Mouse (Mus musculus) granulocyte monocyte progenitor cell, adult 5-6 weeks (primary cell): ENCODE data around the gene Mta3. TPM values are rescaled to one million over a fixed set of nuclear protein-coding genes. Genes with fewer than 3 reads are reported as not detected.
A peak's percentile ranks its signal among the peaks of the same experiment; 100 is the strongest.

Experiments used
- ATAC-seq: replicated peaks from 2 replicates; pipeline ENCODE4 v1.8.0; 2016; ENCODE audit warnings: mild to moderate bottlenecking, moderate TSS enrichment, inconsistent platforms; ENCODE audit not compliant: poor library complexity, severe bottlenecking
- total RNA-seq, 2 experiments: library from RNA; stranded (forward) in 1 of 2; stranded (reverse) in 1 of 2; fragments of 200-712, 200-1000 nt in 1 of 2; fragments of >200 nt in 1 of 2; fragmentation: Nextera tagmentation in 1 of 2; gene quantifications; 2 replicates each; pipeline ENCODE4 v1.2.3; 2014 to 2017

Gene Mta3
- total RNA-seq, 2 experiments from 2014 or later = 21.1 to 21.3 TPM

GRCm38 (mm10) chr17:83805078-83805477, 99.1 kb downstream of the Mta3 start:
- no peak for ATAC-seq

DNA sequence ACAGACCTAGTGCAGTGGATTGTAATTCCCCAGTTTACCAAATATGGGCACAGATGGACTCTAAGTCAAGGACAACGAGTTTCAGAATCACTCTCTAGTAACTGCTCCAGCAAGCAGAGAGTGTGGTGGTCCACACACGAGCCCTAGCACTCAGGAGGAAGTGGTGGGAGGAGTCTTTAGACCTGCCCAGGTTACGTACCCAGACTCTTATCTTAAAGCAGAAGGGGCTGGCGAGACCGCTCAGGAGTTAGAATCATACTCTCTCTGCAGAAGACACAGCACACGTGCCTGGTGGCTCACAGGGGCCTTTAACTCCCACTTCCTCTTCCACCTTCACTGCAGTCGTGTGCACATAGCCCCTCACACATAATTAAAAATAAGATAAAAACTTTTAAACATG, 101.4 kb downstream of the Mta3 start:
- peak; percentile 83 for ATAC-seq

GRCm38 (mm10) chr17:83807778-83808398, 101.9 kb downstream of the Mta3 start:
- ATAC-seq = peak; percentile 27

DNA sequence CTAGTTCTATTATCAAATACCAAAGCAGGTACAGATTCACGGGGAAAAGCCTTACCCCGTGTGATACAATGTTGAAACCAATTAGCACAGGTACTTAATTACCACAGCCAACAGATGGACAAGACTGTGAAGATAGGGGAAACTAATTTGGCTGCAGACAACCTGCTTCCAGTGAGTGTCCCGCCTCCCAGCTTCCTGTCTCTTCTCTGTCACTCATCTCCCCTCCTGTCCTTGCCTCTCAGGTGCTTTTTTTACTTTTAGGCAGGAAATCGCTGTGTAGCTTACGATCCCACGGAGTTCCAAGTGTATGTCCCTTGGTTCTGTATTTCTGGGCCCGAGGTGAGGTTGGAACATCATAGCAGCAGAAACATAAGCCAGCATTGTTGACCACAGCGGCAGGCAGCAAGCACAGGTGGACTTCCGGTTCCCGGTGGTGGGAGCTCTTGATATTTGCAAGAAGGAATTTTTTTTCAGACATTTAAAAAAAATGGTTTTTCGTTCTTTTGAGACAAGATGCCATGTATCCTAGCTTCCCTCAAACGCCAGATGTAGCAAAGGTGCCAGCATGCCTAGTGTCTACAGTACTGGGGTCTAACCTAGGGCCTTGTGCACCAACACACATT, 102.6 kb downstream of the Mta3 start:
- ATAC-seq = no peak

GRCm38 (mm10) chr17:83809197-83809829, 103.3 kb downstream of the Mta3 start:
- ATAC-seq = no peak

DNA sequence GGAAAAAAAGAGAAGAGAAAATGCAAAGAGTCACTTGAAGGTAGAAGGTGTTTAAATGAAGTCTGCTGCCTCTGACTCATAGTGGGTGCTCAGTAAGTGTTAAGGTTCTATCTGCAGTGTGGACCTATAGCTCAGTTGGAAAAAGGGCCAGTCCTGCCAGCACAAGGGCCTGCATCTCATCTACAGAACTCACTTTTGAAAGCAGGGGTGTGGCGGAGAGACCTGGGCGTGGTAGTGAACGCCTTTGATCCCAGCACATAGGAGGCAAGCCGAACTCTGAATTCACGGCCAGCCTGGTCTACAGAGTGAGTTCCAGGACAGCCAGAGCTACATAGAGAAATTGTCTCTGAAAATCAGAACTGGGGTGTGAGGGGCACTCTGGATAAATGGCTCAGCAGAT, 104.3 kb downstream of the Mta3 start:
- ATAC-seq = no peak

DNA sequence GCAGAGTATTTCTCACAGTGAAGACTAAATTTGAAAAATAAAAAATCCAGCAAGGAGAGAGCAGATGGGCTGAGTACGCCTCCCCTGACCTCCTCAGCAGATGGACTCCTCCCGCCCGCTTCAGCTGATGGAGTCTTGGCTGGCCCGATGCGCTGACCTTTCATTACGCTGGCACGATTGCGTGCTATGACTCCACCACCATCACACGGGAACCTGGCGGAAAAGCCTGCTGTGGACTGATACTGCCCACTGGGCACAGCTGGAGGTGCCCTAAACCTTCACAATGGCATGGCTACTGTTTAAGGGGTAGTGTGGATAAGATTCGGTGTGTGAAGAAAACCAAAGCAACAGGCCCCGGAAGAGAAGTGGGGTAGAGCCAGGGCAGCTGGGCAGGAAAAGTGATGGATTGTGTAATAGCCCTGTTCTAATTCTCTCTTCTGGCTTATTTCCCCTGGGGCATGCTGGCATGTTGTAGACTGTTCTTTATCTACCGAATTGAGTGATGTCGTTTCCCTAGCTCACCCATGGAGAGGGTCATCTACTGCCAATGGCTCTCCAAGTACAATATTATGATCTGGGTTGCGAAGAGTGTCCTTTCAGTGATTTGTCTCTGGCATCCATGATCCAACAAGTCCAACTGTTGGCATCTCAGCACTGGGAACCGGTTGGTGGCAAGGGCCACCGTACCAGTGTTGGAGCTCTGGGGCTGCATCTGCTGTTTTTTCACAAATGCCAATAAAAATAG, 106.4 kb downstream of the Mta3 start:
- ATAC-seq = peak; percentile 57

GRCm38 (mm10) chr17:83813050-83813449, 107.1 kb downstream of the Mta3 start:
- no peak for ATAC-seq

DNA sequence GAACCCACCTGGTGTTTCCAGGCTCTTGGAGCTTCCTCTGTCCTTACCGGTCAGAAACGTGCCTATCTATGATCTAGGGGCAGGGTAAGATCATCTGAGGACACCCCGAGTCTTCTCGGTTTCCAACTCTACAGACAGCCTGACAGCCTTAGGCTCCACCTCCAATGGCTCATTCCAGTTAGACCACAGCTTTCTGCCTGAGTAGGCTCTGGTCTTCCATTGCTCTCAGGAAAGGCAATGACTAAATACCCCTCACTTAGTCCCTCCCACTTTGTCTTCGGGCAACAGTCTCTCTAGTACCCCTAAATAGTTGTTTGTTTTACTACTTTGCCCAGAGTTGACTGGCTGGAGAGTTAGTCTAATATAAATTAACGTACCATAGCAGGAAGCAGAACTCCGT, 111.0 kb downstream of the Mta3 start:
- peak; percentile 61 for ATAC-seq

DNA sequence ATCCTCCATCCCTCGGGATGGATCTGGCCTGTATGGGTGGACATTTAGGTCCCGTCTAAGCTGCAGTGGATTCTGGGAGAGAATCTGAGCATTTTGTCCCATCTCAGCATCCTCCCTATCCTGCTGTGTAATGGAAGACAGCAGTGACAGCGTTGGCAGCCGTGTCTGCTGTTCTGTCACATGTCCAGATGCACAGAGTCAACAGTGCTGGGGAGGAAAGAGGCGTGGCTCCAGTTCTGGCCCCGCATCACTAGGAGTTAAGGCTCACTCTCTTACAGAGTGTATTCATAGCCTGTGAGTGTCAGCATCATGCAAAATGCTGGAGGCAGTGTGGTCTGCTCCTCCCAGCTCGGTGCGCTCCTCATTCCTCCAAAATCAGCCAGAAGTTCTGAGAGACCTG, 113.5 kb downstream of the Mta3 start:
- no peak for ATAC-seq

- no peak for ATAC-seq
Observed at GRCm38 (mm10) chr17:83820701-83821100, 114.7 kb downstream of the Mta3 start.

- no peak for ATAC-seq
Observed at GRCm38 (mm10) chr17:83821876-83822275, 115.9 kb downstream of the Mta3 start.

- peak; percentile 69 for ATAC-seq
Observed at GRCm38 (mm10) chr17:83823835-83824234, 117.9 kb downstream of the Mta3 start.

DNA sequence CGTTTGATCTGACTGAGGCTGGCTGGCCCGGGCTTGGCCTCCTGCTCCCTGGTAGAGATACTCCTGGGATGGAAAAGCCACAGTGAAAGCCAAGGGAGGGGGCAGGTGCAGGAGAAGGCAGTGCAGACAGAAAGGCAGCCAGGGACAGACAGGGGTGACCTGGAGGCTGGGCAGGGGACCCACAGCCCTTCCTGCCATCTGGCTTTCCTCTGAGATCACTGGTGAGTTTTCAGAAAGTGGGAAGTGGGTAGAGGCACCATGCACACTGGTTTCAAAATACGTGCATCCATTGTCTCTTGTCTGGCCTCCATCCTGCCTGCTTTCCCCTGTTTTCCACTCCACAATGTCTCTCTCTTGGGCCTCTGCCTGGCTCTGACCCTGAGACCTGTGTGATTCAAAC, 123.4 kb downstream of the Mta3 start:
- ATAC-seq = peak; percentile 64

DNA sequence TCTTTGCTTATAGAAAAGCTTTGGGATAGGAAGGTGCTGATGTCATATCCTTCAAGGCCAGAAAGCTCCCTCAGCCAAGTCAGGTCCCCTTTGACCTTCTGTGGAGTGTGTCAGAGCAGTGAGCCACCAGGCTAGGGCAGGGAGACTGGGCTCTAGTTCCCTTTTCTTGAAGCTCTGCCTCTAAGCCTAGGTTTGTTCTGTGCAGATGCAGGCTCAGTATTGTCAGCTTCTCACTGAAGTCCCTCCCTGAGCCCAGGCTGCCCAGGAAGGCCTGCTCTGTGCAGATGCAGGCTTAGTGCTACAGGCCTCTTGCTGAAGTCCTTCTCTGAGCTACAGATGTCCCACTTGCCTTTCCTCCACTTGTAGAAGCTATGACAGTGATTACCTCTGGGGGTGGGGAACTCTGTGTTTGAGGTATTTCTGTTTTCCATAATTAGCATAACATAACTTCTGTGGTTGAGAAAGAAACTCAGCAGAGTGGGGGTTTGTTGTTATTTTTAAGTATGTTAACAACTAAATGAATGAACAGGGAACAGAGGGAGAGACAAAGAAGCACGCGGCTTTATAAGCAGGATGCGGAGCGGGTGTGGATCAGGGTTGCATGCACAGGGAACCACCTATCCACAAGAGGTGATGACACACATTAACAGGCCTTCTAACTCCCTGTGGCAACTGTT, 124.8 kb downstream of the Mta3 start:
- ATAC-seq = peak; percentile 75

DNA sequence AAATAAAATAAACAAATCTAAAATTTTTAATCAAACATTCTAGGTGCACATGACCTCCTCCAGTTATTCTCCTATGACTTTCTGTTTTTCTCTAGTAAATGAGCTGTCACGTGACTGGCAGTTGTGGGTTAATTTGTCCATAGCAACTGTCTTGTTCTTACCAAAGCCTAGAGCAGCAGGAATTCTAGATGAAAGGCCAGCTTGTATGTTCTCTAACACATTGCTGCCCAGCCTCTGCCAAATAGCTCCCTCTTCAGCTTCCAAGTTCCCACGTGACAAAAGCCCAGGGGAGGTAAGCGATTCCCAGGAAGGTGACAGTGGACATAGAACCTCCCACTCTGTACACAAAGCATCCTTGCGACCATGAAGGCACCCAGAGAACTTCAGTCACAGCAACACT, 128.2 kb downstream of the Mta3 start:
- ATAC-seq = no peak

DNA sequence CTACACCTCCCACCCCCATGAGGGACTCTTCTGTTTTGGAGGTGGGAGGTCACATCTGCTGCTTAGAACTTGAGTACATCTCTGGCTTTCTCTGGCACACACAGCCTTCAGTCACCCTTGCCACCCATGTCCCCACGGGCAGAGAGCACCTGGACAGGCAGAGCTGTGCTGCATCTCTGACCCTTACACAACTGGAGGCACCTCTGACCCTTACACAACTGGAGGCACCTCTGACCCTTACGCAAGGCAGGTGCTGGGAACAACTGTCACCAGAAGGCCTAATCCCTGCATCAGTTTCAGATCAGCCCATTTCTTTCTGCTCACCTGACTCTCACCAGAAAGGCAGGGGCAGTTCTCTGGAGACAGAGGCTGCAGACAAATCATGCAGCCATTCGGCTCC, 130.1 kb downstream of the Mta3 start:
- no peak for ATAC-seq

DNA sequence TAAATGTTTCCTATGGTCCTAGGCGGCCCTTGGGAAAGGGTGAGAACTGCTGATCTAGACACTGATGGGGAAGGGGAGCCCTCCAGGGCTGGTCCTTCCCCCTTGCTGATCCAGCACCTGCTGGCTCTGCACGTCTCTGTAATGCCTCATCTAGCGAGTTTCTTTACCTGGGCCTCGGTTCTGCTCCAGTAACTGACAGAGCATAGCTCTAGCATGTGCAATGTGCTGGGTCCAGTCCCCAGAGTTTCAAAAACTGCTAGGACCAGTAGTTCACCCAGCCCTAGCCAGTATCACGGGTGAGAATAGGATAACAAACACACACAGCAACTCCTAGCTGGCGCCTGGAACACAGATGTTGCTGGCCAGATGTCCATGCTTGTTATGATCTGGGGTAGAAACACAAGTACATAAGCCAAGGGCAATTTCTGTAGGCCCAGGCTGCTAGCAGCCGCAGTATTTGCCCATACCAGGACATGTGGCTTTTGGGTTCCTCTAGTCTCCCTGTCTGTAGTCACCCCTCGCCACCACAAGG, 131.8 kb downstream of the Mta3 start:
- ATAC-seq = no peak; the same call in 1 of the 2 replicates

DNA sequence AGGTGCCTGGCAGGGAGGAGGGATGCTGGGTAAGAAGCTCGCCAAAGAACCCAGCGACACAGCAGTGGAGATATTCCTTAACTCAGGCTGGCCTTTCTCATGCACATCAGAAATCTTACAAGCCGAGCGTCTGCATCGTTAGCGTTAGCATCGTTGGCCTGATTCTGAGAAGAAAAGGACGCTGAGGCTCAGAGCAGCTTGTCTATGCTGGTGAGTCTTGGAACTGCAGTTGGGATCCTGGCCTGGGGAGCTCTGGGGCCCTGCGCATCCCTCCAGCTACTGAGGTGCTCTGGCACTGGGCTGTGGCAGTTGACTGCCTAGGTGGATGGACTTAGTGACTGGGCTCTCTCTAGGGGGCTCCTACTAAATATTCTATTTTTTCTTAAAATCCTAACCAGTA, 133.2 kb downstream of the Mta3 start:
- ATAC-seq = peak; percentile 35; the same call in 1 of the 2 replicates

DNA sequence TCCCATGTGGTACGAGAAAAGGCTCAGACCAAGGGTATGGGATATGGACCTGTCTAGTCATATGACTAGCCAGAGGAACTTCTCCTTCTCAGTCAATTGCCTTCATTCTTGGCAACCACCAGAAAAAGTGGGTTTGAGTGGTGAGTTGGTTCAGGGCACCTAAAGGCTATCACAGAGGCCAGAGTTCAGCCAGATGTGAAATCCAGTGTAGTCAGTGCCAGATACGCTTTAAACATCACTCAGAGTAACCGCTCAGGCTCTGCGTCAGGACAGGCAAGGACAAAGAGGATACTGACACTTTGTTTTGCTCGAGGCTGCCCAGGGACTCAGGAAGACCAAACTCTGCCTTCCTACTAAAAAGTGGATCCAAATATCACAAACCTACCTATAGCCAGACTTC, 135.0 kb downstream of the Mta3 start:
- no peak for ATAC-seq
